Mouse (Mus musculus) brain, adult 2 months (tissue): ENCODE results near the gene Zfp352.
A peak's percentile ranks its signal among the peaks of the same experiment; 100 is the strongest.
"Not testable (repeated sequence)": the region's sequence is repeated elsewhere in the genome, so short reads cannot be mapped to it uniquely, and the experiment has no call there.

Experiments
- DNase-seq: peaks from one replicate; pipeline ENCODE4 v3.0.0; 2011; ENCODE audit warnings: low read depth, low spot score

Zfp352 gene

DNA sequence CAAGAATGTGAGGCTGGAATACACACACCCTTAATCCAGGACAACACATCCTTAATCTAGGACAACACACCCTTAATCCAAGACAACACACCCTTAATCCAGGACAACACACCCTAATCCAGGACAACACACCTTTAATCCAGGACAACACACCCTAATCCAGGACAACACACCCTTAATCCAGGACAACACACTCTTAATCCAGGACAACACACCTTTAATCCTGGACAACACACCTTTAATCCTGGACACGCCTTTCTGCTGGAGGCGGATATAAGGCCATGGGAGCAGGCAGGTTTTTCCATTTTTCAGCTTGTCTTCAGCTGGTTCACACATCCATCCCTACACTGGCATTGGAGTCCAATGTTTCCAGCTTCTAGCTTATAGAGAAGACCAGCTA is at the start of gene Zfp352:
Gene Zfp352, plus strand, starts transcription at position 301 of the 400 bp plus-strand sequence.
- DNase-seq: no peak

DNA sequence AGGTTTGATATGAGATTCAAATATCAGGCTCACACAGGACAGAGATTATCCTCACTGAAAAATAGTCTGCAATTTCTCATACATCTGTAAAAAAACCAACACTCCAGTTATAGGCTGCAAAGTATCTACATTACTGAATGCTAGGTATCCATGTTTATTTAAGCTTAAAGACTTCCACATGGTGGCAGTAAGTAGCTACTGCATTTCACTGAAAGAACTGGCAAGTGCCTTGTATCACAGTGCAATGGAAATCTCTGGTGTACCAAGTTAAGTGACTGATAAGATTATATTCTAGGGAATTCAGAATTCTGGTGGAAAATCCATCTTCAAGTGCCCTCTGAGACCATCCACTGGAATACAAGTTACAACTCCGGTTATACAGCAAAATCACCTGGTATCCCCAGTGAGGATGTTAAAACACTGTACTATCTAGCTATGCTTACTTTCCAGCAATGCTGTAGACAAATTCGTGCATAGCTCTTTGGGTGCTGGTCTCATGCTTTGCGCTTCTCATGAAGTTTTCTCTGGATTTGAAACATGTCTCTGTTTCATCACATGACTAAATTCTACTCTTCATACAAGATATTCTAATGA is 47.6 kb upstream of the Zfp352 start:
- DNase-seq: peak; percentile 68

DNA sequence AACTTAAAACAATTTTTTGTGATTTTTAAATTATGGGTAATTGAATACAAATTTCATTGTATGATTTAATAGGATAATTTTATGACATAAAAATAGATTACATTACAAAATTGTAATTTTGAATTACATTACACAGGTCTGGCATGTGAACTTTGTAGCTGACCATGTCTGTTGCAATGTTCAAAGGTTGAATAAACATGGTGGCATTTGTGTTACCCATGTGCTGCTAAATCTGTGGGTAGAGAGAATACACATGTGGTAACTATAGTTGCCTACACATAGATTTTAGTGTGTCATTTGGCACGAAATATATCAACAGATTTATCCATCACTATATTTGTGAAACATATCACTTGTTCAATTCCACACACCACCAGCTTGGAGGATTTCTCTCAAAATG is 44.6 kb upstream of the Zfp352 start:
- DNase-seq: no peak

DNA sequence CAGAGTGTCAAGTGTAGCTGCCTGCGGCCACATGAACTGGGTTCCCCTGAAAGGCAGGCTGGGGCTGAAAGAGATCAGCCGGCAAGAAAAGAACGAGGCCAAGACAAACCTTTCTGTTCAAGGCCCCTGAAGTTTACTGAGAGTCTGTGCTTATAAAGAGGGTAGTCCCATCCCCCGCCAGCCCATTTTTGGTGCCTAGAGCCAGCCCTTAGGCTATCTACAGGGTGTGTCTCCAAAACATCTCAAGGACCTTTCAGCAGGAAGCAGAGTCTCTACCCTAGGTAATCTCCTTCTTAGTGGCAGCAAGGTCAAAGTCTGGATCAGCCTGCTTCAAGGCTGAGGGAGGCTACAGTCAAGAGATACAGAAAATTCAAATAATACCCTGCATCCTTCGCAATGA is 15.2 kb upstream of the Zfp352 start:
- no peak for DNase-seq

DNA sequence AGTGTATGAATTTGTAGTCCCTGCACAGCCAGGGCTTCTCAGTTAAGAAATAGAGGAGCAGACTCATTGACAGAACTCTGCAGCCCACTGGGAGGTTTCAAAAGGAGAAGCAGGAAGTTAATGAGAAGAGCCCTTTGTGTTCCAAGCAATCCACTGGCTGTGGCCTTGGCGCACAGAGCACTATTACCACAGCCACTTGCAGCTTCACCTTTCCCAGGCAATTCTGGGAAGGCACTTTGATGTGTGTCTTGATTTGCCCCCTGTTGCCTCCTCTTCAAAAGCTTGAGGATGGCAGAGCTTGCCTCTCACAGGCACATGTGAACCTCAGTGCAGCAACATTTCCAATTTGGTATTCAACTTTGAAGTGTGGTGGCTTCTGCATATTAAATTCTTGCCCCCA is 7.1 kb upstream of the Zfp352 start:
- DNase-seq: peak; percentile 7

DNA sequence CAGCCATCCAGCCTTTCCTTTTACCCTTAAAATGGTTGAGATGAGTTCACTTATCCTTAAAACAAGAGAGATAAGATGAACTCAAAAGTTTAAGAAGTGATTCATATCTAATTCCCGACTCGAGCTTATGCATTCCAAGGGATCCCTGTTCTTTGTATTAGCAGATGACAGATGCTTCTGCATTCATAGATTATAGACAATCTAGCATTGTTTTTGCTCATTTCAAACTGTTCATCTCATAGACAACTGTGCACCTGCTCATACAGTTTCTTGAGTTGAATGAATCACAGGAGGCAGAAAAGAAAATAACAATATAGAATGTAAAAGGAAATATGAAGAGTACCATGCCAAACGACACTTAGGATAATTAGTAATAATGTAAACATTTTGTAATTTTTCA is 6.5 kb upstream of the Zfp352 start:
- DNase-seq: no peak

DNA sequence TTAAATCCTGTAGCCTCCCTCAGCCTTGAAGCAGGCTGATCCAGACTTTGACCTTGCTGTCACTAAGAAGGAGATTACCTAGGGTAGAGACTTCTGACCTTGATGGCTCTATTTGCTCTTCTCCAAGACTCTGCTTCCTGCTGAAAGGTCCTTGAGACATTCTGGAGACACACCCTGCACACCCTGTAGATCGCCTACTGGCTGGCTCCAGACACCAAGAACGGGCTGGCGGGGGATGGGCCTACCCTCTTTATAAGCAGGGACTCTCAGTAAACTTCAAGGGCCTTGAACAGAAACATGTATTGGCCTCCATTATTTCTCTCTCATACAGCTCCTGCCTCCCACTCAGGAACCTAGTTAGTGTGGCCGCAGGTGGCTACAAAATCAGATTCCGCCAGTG is 17.0 kb downstream of the Zfp352 start:
- DNase-seq: not testable (repeated sequence)

DNA sequence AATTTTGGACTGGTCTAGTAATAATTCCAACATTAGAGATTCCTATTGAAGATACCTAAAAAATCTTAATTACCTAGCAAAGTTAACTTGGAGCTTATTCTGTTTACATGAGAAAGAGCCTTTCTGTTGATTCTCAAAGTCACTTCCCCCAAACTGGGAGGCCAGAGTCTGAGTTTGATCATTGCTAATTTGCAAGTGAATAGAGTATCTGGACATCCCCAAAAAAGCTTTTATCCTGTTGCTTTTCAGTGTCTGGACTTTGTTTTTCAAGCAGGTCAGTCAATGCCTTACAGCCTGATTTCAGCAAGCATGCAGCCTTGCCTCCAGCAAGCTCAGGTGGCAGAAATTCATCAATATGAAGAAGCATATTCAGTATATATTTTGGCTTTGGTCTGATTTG is 51.2 kb downstream of the Zfp352 start:
- DNase-seq: no peak
